Mouse (Mus musculus) intestine, embryonic 16.5 days (tissue): ENCODE results near the gene Ranbp3. TPM values are rescaled to one million over a fixed set of nuclear protein-coding genes. Genes with fewer than 3 reads are reported as not detected.

Experiments used
- ATAC-seq: fragments of 200-750 bp; cut with Nextera tagmentation; 2 replicates; pipeline ENCODE4 v1.8.0; 2017; ENCODE audit warnings: moderate TSS enrichment, moderate library complexity
- H3K27ac ChIP-seq: fragments of 300-500 bp; sonication (generic); 2 replicates; pipeline ENCODE4 v1.5.1; 2014; ENCODE audit warnings: mild to moderate bottlenecking, low read length
- H3K27me3 ChIP-seq: fragments of 300-500 bp; sonication (generic); replicated peaks from 2 replicates; pipeline ENCODE4 v1.6.1; 2014; ENCODE audit warnings: low read length, control low read depth, mixed read lengths; ENCODE audit not compliant: control insufficient read depth, insufficient read depth
- H3K36me3 ChIP-seq: fragments of 300-500 bp; sonication (generic); 2 replicates; pipeline ENCODE4 v1.6.1; 2014; ENCODE audit warnings: low read length, control low read depth; ENCODE audit not compliant: control insufficient read depth, insufficient read depth
- H3K4me1 ChIP-seq: fragments of 300-500 bp; sonication (generic); 2 replicates; pipeline ENCODE4 v1.6.1; 2014; ENCODE audit warnings: low read length, control low read depth, mixed read lengths; ENCODE audit not compliant: control insufficient read depth, insufficient read depth
- H3K4me2 ChIP-seq: fragments of 300-500 bp; sonication (generic); 2 replicates; pipeline ENCODE4 v1.6.1; 2014; ENCODE audit warnings: low read depth, low read length, control low read depth
- H3K4me3 ChIP-seq: fragments of 300-500 bp; sonication (generic); 2 replicates; pipeline ENCODE4 v1.5.1; 2014; ENCODE audit warnings: mild to moderate bottlenecking, low read length
- H3K9ac ChIP-seq: fragments of 300-500 bp; sonication (generic); 2 replicates; pipeline ENCODE4 v1.6.1; 2014; ENCODE audit warnings: low read depth, low read length
- H3K9me3 ChIP-seq: fragments of 300-500 bp; sonication (generic); 2 replicates; pipeline ENCODE4 v1.6.1; 2016; ENCODE audit warnings: low read length, control low read depth; ENCODE audit not compliant: control insufficient read depth
- WGBS: fragments of 180-500 bp; shearing (Covaris S2); extraction: QIAGEN DNeasy Blood & Tissue Kit; methylation state at CpG from one replicate; pipeline ENCODE4 v1.1.7; 2014; 5-methylcytosine and 5-hydroxymethylcytosine counted together
- polyA plus RNA-seq: library from polyadenylated mRNA; unstranded; fragments of >200 nt; fragmentation: Nextera tagmentation; extraction: Ambion mirVana; gene quantifications from 2 replicates; pipeline ENCODE4 v1.2.1, GENCODE M21; 2015

The Ranbp3 gene
- polyA plus RNA-seq, 1 experiment from 2014 or later, result 72.8 TPM

DNA sequence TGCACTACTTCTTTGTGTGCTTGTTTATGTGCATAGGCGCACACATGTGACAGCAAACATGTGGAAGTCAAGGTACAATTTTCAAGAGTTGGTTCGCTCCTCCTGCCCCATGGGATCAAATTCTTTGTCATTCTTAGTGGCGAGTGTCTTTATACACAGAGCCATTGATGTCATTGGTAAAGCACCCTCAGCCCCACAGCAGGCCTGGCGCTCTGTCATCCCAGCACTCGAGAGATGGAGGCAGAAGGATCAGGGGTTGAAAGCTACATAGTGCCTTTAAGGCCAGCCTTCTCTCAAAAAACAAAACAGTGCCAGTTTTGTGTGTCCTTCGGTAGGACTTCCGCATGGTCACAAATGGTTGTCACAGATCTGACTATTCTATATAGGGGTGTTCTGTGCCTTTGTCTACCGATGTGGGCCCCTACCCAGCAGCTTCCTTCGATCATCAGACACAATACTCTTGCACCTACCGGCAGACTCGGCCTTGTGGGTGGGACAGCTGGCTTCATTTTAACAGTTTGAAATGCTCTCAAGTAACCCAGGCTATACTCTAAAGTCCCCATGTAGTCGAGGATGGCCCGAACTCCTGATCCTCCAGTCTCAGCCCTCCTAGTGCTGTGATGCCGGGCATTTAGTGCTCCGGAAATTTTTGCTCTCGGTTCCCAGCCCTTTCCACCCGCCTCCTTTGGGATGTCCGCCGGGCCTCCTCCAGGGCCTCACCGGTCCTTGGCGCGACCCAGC, 43.0 kb downstream of the Ranbp3 start:
- peak overlapping the region; percentile 77 for H3K27ac ChIP-seq
- H3K4me1 ChIP-seq, result peaks cover 20% of the 10 kb centered on the region
- ATAC-seq, result 0 out of 2 replicates have a peak, but pooled peaks have one; percentile 0
- H3K36me3 ChIP-seq, result peaks cover 5% of the 10 kb centered on the region; the same call in 1 of the 2 replicates
- H3K4me2 ChIP-seq, result peak overlapping the region; percentile 80
- peak overlapping the region; percentile 83 for H3K9ac ChIP-seq
- 21% methylated on average over 22 of the region's 22 CpGs for WGBS
- H3K27me3 ChIP-seq, result no peaks in the 10 kb centered on the region
- H3K9me3 ChIP-seq, result no peaks in the 10 kb centered on the region
- peak overlapping the region; percentile 74 for H3K4me3 ChIP-seq

DNA sequence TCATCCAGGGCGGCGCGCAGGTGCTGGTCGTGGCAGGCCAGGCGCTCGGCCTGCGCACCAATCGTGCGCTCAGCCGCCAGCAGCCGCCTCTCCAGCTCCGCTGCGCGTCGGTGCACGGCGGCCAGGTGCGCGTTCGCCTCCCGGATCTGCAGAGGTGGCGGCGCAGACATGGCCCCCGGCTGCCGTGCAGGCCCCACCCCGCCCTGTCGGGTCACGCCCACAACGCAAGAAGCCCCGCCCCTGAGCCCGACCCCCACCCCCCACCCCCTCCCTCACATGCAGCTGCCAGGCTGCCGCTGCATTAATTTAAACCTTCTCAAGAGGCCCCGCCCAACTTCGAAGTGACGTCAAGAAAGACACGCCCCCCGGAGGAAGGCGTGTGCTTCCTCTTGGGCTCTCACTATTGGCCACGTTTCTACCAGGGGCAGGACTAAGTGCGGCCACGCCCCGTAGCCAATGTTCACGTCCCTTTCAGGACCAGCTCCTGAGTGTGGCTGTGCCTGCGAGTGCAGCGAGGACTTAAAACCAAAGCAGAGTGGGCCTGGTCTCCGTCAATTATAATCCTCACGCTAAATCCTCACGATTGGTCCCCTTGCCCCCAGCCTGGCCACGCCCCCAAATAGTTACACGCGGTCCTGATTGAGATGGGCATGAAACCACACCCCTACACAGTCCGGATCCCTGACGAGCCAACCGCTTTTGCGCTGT, 43.7 kb downstream of the Ranbp3 start:
- WGBS, result under 1% methylated on average over 54 of the region's 55 CpGs
- Histone ChIP-seq H3K9me3 (no peaks in the 10 kb centered on the region), H3K4me2 (peak overlapping the region; percentile 80), H3K36me3 (0 out of 2 replicates have a peak, but pooled peaks cover 4% of the 10 kb centered on the region), H3K4me1 (peaks cover 20% of the 10 kb centered on the region), H3K27me3 (no peaks in the 10 kb centered on the region), H3K27ac (peak overlapping the region; percentile 77), H3K4me3 (peak overlapping the region; percentile 74), H3K9ac (peak overlapping the region; percentile 88)
- peak; percentile 92 for ATAC-seq

DNA sequence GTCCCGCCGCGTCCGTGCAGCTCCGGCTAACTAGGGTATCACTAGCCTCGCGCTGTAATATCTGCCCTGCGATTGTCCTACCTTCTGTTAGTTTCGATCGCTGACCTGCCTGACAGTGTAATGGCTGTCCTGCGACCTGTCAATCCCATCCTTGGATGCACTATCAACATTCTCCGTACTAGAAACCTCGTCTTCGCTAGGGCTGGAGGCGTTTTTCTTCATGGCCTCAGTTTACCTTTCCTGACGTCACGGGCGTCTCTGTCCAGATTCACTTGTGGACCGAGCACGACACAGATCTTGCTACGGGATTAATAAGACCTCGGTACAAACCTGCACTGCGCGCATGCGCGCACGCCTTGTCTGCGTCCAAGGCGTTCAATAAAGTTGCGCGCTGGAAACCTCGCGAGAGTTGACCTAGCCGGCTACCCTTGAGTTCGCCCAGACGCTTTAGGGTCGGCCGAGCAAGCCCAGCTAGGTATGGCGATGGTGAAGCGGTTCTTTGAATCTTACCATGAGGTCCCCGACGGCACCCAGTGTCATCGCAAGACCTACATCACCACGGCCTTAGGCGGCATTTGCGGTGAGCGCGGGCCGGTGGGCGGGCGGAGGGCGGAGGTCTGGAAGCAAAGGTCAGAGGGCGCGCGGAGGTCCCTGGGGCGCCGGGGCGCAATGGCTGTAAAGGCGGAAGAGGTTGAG, 44.4 kb downstream of the Ranbp3 start, which contains the start of the genes Ndufa11 and Vmac:
Ndufa11 (plus strand) TSS at position 405 of the 696 bp plus-strand sequence.
Vmac (minus strand) TSS at position 660 of the 696 bp plus-strand sequence.
- Histone ChIP-seq H3K4me1 (peaks cover 22% of the 10 kb centered on the region), H3K36me3 (0 out of 2 replicates have a peak, but pooled peaks cover 7% of the 10 kb centered on the region), H3K4me3 (peak within 1 kb of the TSS; percentile 74), H3K27me3 (no peaks in the 10 kb centered on the region), H3K27ac (peak within 1 kb of the TSS; percentile 77), H3K9ac (peak within 1 kb of the TSS; percentile 88), H3K4me2 (peak within 1 kb of the TSS; percentile 80), H3K9me3 (no peaks in the 10 kb centered on the region)
- ATAC-seq, result peak; percentile 73
- 0% methylated on average over 59 of the region's 59 CpGs for WGBS

DNA sequence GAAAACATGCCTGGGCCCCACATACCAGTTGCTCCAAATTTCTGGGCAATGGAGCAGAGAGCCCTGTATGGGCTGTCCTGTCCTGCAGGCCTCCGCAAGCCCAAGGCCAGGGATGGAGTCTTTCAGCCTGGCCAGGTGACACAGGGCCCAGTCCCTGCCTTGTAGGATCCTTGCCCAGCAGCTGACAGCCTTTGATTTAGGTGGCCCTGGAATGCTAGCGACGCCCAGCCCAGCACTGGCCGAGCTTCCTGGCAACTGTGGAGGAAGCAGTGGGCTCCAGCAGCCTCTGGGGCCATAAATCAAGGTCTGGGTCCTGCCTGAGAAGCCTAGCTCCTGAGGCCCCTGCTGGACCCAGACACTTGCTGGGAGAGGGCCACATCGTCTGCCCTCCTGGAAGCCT, 49.3 kb downstream of the Ranbp3 start:
- no peaks in the 10 kb centered on the region for H3K9me3 ChIP-seq
- 44% methylated on average over 5 of the region's 5 CpGs for WGBS
- no peak overlapping the region for H3K4me2 ChIP-seq
- no peaks in the 10 kb centered on the region for H3K27me3 ChIP-seq
- H3K4me1 ChIP-seq, result peaks cover 24% of the 10 kb centered on the region
- H3K4me3 ChIP-seq, result no peak overlapping the region
- peaks cover 20% of the 10 kb centered on the region for H3K36me3 ChIP-seq
- no peak for ATAC-seq
- H3K27ac ChIP-seq, result no peak overlapping the region
- H3K9ac ChIP-seq, result no peak overlapping the region

DNA sequence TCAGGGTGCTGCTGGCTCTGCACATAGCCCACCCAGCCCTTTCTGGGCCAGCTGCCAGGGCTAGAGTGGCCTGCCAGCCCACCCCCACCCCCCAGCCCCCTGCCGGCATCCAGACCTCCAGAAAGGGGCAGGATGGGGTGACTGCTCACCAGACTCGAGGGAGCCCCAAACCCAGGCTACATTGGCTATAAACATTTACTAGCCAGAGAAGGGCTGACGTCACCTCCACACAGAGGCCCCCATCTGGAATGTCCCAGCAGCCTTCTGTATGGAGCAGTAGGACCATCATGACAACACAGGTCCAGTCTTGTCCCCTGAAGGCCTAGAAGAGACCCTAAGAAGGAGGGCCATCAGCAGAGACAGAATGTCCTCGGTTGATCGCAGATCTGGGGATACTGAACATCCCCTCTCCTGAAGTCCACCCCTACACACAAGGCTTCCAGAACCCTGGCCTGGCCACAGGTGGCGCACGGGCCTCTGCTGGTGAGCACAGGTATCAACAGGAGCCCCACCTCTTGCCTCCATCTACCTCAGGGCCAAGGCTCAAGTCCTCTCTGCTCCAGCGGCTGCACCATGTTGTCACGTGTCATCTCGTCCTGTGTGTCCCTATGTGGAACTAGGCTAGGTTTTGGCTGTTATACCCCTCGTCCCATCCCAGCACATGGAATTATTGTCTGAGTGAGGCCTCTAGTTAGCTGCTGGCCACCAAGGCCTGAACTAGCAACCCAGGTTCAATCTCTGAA, 50.5 kb downstream of the Ranbp3 start:
- 76% methylated on average over 11 of the region's 11 CpGs for WGBS

DNA sequence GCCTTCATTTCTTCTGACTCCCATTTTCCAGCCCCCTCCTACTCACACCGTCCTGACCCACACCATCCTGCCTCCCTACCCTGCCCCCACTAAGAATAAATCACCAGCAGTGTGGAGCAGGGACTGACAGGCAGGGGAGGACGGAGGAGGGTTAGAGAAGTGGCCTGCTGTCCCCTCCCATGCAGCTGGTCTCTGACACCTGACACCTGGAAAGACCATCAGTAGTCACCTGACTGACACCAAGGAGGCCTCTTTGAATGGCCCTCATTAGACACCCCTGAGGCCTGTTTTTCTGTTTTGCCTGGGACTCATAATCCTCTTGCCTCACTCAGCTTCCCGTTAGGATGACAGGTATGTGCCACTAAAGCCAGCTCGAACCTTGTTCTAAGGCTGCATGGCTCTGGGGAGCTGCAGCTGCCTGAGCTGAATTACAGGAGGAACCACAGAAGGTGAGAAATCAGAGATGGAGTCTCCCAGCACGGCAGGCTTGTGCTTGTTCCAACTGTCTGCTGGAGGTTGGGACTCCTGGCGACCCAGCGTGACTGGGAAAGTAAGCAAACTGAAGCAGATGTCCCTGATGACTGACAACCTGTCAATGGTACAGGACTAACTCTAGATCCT, 54.0 kb downstream of the Ranbp3 start:
- Histone ChIP-seq H3K9ac (no peak overlapping the region), H3K27ac (no peak overlapping the region), H3K4me2 (peak overlapping the region; percentile 39), H3K9me3 (no peaks in the 10 kb centered on the region), H3K4me1 (peaks cover 28% of the 10 kb centered on the region), H3K27me3 (no peaks in the 10 kb centered on the region), H3K4me3 (no peak overlapping the region), H3K36me3 (peaks cover 13% of the 10 kb centered on the region)
- 13% methylated on average over 7 of the region's 7 CpGs for WGBS
- peak; percentile 27 for ATAC-seq

More for the DNA sequence above, 50.5 kb downstream of the Ranbp3 start:
- H3K4me2 ChIP-seq, result no peak overlapping the region
- H3K9ac ChIP-seq, result 0 out of 2 replicates have a peak overlapping the region, but pooled peaks have one; percentile 4
- peaks cover 34% of the 10 kb centered on the region for H3K4me1 ChIP-seq
- H3K27me3 ChIP-seq, result no peaks in the 10 kb centered on the region
- H3K4me3 ChIP-seq, result no peak overlapping the region
- H3K9me3 ChIP-seq, result no peaks in the 10 kb centered on the region
- ATAC-seq, result no peak
- no peak overlapping the region for H3K27ac ChIP-seq
- peaks cover 20% of the 10 kb centered on the region for H3K36me3 ChIP-seq

DNA sequence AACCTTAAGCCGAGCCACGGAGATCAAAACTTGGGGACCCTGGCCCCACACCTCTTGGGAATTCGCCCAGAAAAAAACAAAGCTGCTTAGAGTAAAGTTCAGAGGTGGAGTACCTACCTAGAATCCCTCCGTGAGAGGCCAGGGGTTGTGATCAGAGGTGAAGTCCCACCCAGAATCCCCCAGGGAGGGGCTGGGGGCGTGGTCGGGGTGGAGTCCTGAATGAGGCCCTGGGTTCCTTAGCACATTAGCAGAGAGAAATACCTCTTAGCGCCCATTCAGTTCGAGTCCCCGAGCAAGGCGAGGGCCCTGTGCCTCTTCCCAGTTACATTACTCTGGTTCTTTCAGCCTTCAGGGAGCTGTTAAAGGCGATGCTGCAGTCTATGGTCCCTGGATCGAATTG, 54.6 kb downstream of the Ranbp3 start:
- H3K4me3 ChIP-seq, result no peak overlapping the region
- H3K9ac ChIP-seq, result peak overlapping the region; percentile 29; the same call in 1 of the 2 replicates
- peak overlapping the region; percentile 39 for H3K4me2 ChIP-seq
- peaks cover 25% of the 10 kb centered on the region for H3K4me1 ChIP-seq
- peaks cover 12% of the 10 kb centered on the region for H3K36me3 ChIP-seq
- peak overlapping the region; percentile 46; the same call in 1 of the 2 replicates for H3K27ac ChIP-seq
- peak; percentile 76 for ATAC-seq
- no peaks in the 10 kb centered on the region for H3K9me3 ChIP-seq
- H3K27me3 ChIP-seq, result no peaks in the 10 kb centered on the region
- WGBS, result 8% methylated on average over 12 of the region's 12 CpGs

DNA sequence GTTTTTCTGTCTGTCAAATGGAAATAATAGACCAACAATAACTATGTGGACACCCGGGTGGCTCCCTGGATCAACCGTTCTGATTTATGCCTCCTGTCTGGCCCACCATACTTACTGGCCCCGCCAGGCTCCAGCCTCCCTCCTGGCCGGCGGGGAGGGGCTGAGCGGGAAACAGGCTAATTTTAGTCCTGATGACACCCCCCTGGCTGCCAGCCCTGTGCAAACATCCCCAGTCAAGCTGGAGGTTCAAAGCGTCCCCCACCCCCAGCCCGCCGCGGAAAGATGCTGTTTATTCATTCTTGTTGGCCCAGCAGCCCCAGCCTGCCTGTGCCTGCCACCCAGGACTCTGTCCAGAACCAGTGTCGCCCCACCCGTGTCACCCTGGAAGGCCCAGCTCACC, 55.0 kb downstream of the Ranbp3 start:
- Histone ChIP-seq H3K9me3 (no peaks in the 10 kb centered on the region), H3K9ac (peak overlapping the region; percentile 29; the same call in 1 of the 2 replicates), H3K36me3 (peaks cover 9% of the 10 kb centered on the region), H3K27me3 (no peaks in the 10 kb centered on the region), H3K4me3 (no peak overlapping the region), H3K27ac (peak overlapping the region; percentile 41), H3K4me1 (peaks cover 23% of the 10 kb centered on the region), H3K4me2 (peak overlapping the region; percentile 39)
- WGBS, result 15% methylated on average over 12 of the region's 12 CpGs
- ATAC-seq, result peak; percentile 31
